Mouse (Mus musculus): Measurements from ENCODE around the gene Pcsk6. TPM values are rescaled to one million over a fixed set of nuclear protein-coding genes. Genes with fewer than 3 reads are reported as not detected.

The Pcsk6 gene
- polyA plus RNA-seq, 1 experiment, result 0.04 TPM

DNA sequence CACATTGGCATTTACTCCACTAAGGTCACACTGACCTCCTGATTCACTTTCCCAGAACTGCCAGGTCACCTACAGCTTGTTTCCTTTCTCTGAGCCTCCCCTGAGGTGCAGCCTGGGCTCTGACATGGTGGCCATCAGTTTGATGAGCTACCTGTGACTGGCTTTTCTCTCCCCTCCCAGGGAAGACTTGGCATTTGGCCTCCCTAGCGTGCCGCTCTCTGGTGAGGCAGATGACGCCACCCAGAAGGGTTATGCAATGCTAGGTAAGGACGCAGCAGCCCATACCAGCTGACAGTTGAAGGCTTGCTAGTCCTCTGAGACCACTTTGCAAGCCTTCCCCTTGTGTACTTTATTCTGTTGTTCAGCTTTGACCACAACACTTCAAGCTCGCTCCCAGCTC, 141.9 kb downstream of the Pcsk6 start:
- H3ac ChIP-seq (ENCODE audit: control insufficient read depth, insufficient read length), result no peak overlapping the region
- no peaks in the 10 kb centered on the region for H3K36me3 ChIP-seq (ENCODE audit: control insufficient read depth, insufficient read depth)
- no peak overlapping the region for H3K4me3 ChIP-seq
- TF ChIP-seq TCF3 (IDR thresholded peaks at IDR 0.05; ENCODE audit: insufficient read length, low read depth), result no peak
- no peak for TF ChIP-seq MAX (IDR thresholded peaks at IDR 0.05; ENCODE audit: low read depth)
- no peak for TF ChIP-seq CEBPB (IDR thresholded peaks at IDR 0.05; ENCODE audit: insufficient read depth, poor library complexity, severe bottlenecking)
- no peak for TF ChIP-seq POLR2A (IDR thresholded peaks at IDR 0.05; ENCODE audit: insufficient read length, low read depth)
- no peak overlapping the region for H3K4me2 ChIP-seq (ENCODE audit: low read depth)
- peaks cover 24% of the 10 kb centered on the region for H3K27me3 ChIP-seq (ENCODE audit: control insufficient read depth, insufficient read depth, insufficient read length)
- no peaks in the 10 kb centered on the region for H3K79me2 ChIP-seq (ENCODE audit: control insufficient read depth, insufficient read depth)

DNA sequence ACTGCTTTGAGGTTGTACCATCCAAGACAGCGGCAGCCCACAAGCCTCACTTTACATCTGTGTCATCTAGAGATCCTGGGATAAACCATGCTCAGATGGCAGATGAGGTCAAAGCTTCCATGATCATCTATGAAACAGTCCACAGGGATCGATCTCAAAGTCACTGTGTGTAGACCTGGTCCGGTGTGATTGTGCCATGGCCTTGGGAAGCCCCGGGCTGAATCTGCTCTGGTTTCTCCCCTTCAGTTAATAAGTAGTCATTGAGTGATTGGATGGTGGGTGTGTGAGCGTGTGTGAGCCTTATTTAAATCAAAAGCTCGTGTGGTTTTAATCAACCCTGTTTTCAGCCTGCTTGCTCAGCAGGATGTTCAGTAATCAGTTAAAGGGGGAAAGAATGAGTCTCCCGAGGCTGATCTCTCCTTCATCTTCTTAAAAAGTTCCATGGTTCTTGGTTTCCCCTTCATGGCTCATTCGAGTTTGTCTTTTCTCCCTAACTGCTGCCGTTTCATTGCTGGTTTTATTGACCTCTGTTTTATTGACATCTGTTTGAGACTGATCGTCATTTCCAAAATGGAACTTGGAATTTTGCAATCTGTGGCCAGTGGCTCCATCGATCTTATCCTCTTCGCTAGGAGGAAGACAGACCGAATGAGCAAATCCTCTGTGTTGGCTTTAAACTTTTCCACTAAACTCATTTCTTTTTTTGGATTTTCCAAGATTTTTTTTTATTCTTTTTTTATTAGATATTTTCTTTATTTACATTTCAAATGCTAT, 142.5 kb downstream of the Pcsk6 start:
- no peak overlapping the region for H3K4me3 ChIP-seq
- TF ChIP-seq SRF (IDR thresholded peaks at IDR 0.05; ENCODE audit: control insufficient read depth, insufficient read length, low read depth) (no peak), POLR2A (IDR thresholded peaks at IDR 0.05; ENCODE audit: insufficient read length, low read depth) (no peak), TCF12 (IDR thresholded peaks at IDR 0.05; ENCODE audit: insufficient read depth, poor library complexity, severe bottlenecking) (no peak), MAX (IDR thresholded peaks at IDR 0.05; ENCODE audit: low read depth) (no peak), MYOG (IDR thresholded peaks at IDR 0.05; ENCODE audit: control insufficient read depth in 1 of 3, insufficient read depth in 1 of 3, insufficient read length in 2 of 3, low read depth in 2 of 3) (no peak), POLR2AphosphoS2 (IDR thresholded peaks at IDR 0.05; ENCODE audit: insufficient read length, low read depth) (no peak), MYOD1 (IDR thresholded peaks at IDR 0.05; ENCODE audit: control insufficient read depth in 1 of 3, insufficient read length in 2 of 3, low read depth in 2 of 3) (no peak), E2F4 (IDR thresholded peaks at IDR 0.05; ENCODE audit: insufficient read depth) (no peak), CEBPB (IDR thresholded peaks at IDR 0.05; ENCODE audit: insufficient read depth, poor library complexity, severe bottlenecking) (no peak), REST (IDR thresholded peaks at IDR 0.05; ENCODE audit: insufficient read depth, insufficient read length) (no peak), TCF3 (IDR thresholded peaks at IDR 0.05; ENCODE audit: insufficient read length, low read depth) (no peak), USF1 (IDR thresholded peaks at IDR 0.05; ENCODE audit: low read depth) (no peak)
- peaks cover 24% of the 10 kb centered on the region for H3K27me3 ChIP-seq (ENCODE audit: control insufficient read depth, insufficient read depth, insufficient read length)
- H3K4me2 ChIP-seq (ENCODE audit: low read depth), result no peak overlapping the region
- H3K79me2 ChIP-seq (ENCODE audit: control insufficient read depth, insufficient read depth), result no peaks in the 10 kb centered on the region
- H3K36me3 ChIP-seq (ENCODE audit: control insufficient read depth, insufficient read depth), result no peaks in the 10 kb centered on the region
- no peak overlapping the region for H3ac ChIP-seq (ENCODE audit: control insufficient read depth, insufficient read length)

DNA sequence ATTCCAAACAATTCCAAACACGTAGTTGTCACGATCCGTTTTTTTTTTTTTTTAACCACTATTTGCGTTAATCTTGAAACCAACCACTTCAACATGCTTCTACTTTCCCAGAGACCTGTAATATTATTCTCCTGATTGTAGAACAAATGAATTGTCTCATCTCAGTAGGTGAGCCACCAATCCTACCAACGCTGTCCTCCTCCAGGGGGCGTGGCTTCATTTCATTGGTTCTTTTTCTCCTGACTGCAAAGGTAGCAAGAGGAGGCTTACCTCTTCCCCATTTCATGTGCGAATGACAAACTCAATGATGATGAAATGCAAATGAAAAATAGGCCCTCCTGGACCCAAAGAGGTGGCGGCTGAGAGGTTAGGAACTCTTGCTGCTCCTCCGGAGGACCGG, 143.5 kb downstream of the Pcsk6 start:
- Histone ChIP-seq H3K4me3 (no peak overlapping the region), H3K79me2 (ENCODE audit: control insufficient read depth, insufficient read depth) (no peaks in the 10 kb centered on the region), H3ac (ENCODE audit: control insufficient read depth, insufficient read length) (no peak overlapping the region), H3K36me3 (ENCODE audit: control insufficient read depth, insufficient read depth) (no peaks in the 10 kb centered on the region), H3K27me3 (ENCODE audit: control insufficient read depth, insufficient read depth, insufficient read length) (peaks cover 24% of the 10 kb centered on the region), H3K4me2 (ENCODE audit: low read depth) (no peak overlapping the region)
- no peak for TF ChIP-seq SRF (IDR thresholded peaks at IDR 0.05; ENCODE audit: control insufficient read depth, insufficient read length, low read depth)
- no peak for TF ChIP-seq MAX (IDR thresholded peaks at IDR 0.05; ENCODE audit: low read depth)
- no peak for TF ChIP-seq TCF3 (IDR thresholded peaks at IDR 0.05; ENCODE audit: insufficient read length, low read depth)
- no peak for TF ChIP-seq CEBPB (IDR thresholded peaks at IDR 0.05; ENCODE audit: insufficient read depth, poor library complexity, severe bottlenecking)

DNA sequence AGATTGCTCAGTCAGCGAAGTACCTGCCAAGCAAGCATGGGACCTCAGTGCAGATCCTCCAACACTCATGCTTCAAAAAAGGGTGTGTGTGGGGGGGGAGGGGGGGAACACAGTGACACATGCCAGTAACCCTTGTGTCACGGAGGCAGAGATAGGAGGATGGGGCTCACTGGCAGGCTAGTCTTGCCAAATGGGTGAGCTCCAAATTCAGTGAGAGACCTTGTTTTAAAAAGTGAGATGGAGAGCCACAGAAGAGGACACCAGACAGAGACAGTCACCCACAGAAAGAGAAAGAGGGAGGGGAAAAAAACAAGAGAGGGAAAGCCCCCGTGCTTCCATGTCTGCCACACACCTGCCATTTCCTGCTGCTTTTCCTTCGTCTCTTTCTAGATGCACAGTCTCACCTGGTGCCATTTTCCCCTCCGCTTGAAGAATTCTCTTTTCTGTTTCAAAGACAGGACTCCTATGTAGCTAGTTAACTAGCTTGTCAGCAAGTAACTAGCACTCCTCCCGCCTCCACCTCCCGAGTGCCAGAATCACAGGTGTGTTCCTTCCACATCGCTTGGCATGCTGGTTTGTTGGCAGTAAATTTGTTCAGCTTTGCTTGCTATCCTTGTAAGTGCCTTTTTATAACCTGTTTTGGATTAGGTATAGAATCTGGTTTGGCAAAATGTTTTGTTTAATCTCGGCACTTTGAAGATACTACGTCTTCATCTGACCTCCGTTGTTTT, 146.8 kb downstream of the Pcsk6 start:
- Histone ChIP-seq H3ac (ENCODE audit: control insufficient read depth, insufficient read length) (no peak overlapping the region), H3K27me3 (ENCODE audit: control insufficient read depth, insufficient read depth, insufficient read length) (peaks cover 39% of the 10 kb centered on the region), H3K4me2 (ENCODE audit: low read depth) (no peak overlapping the region), H3K36me3 (ENCODE audit: control insufficient read depth, insufficient read depth) (no peaks in the 10 kb centered on the region), H3K4me3 (no peak overlapping the region), H3K79me2 (ENCODE audit: control insufficient read depth, insufficient read depth) (no peaks in the 10 kb centered on the region)
- TF ChIP-seq MAX (IDR thresholded peaks at IDR 0.05; ENCODE audit: low read depth) (no peak), POLR2AphosphoS2 (IDR thresholded peaks at IDR 0.05; ENCODE audit: insufficient read length, low read depth) (no peak), POLR2A (IDR thresholded peaks at IDR 0.05; ENCODE audit: insufficient read length, low read depth) (no peak), REST (IDR thresholded peaks at IDR 0.05; ENCODE audit: insufficient read depth, insufficient read length) (no peak), USF1 (IDR thresholded peaks at IDR 0.05; ENCODE audit: low read depth) (no peak), SRF (IDR thresholded peaks at IDR 0.05; ENCODE audit: control insufficient read depth, insufficient read length, low read depth) (no peak), E2F4 (IDR thresholded peaks at IDR 0.05; ENCODE audit: insufficient read depth) (no peak), TCF12 (IDR thresholded peaks at IDR 0.05; ENCODE audit: insufficient read depth, poor library complexity, severe bottlenecking) (no peak), CEBPB (IDR thresholded peaks at IDR 0.05; ENCODE audit: insufficient read depth, poor library complexity, severe bottlenecking) (no peak), MYOG (IDR thresholded peaks at IDR 0.05; ENCODE audit: control insufficient read depth in 1 of 3, insufficient read depth in 1 of 3, insufficient read length in 2 of 3, low read depth in 2 of 3) (no peak), TCF3 (IDR thresholded peaks at IDR 0.05; ENCODE audit: insufficient read length, low read depth) (no peak), MYOD1 (IDR thresholded peaks at IDR 0.05; ENCODE audit: control insufficient read depth in 1 of 3, insufficient read length in 2 of 3, low read depth in 2 of 3) (no peak)

DNA sequence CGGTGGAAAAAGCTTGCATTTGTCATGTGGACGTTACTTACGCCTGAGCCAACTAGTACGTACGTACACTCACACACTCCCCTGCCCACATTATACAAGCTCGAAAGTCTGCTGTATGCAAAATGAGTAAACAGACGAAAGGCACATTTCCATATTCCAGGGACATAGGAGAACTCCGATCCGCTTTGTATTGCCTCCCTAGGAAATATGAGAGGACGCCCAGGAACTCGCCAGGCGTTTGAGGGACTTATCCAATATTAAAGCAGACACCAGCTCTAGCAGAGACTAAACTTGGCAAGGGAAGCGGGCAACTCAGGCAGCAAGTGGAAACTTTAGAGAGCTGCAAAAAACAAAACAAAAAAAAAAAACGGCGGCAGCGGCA, 147.3 kb downstream of the Pcsk6 start:
- Histone ChIP-seq H3K4me3 (no peak overlapping the region), H3ac (ENCODE audit: control insufficient read depth, insufficient read length) (no peak overlapping the region), H3K27me3 (ENCODE audit: control insufficient read depth, insufficient read depth, insufficient read length) (peaks cover 36% of the 10 kb centered on the region), H3K4me2 (ENCODE audit: low read depth) (no peak overlapping the region), H3K36me3 (ENCODE audit: control insufficient read depth, insufficient read depth) (no peaks in the 10 kb centered on the region), H3K79me2 (ENCODE audit: control insufficient read depth, insufficient read depth) (no peaks in the 10 kb centered on the region)
- TF ChIP-seq E2F4 (IDR thresholded peaks at IDR 0.05; ENCODE audit: insufficient read depth), result no peak
- no peak for TF ChIP-seq TCF3 (IDR thresholded peaks at IDR 0.05; ENCODE audit: insufficient read length, low read depth)
- no peak for TF ChIP-seq POLR2AphosphoS2 (IDR thresholded peaks at IDR 0.05; ENCODE audit: insufficient read length, low read depth)
- no peak for TF ChIP-seq SRF (IDR thresholded peaks at IDR 0.05; ENCODE audit: control insufficient read depth, insufficient read length, low read depth)
- TF ChIP-seq TCF12 (IDR thresholded peaks at IDR 0.05; ENCODE audit: insufficient read depth, poor library complexity, severe bottlenecking), result no peak
- TF ChIP-seq REST (IDR thresholded peaks at IDR 0.05; ENCODE audit: insufficient read depth, insufficient read length), result no peak
- no peak for TF ChIP-seq CEBPB (IDR thresholded peaks at IDR 0.05; ENCODE audit: insufficient read depth, poor library complexity, severe bottlenecking)
- TF ChIP-seq MYOD1 (IDR thresholded peaks at IDR 0.05; ENCODE audit: control insufficient read depth in 1 of 3, insufficient read length in 2 of 3, low read depth in 2 of 3), result no peak
- no peak for TF ChIP-seq POLR2A (IDR thresholded peaks at IDR 0.05; ENCODE audit: insufficient read length, low read depth)

All from myocyte (in vitro differentiated cells).